Mouse (Mus musculus) MEL-GATA-1-ER (cell line): ENCODE measurements around the gene Tmem247.

ENCODE experiments used
- DNase-seq: peaks from one replicate; pipeline ENCODE4 v3.0.0-alpha.2; 2012; ENCODE audit warnings: low read depth; ENCODE audit errors: extremely low read depth

Gene Tmem247

DNA sequence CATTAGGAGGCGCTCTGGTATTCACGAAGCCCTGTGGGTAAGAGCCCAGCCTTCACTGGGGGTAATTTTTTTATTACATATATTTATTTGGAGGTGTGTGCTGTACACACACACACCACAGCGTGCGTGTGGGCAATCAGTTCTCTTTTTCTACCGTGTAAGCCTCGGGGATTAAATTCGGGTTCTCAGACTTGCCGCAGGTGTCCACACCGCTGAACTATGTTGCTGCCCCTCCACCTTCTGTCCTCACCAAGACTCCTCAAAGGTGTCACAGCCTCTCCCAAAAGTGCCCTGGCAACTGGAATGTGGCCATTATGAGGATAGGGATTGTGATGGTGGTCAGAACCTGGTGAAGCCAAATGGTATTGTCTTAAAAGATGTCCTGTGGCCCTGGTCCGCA, at the start of gene Tmem247:
TSS of gene Tmem247 (plus strand) at position 301 of the 400 bp plus-strand sequence.
- DNase-seq: no peak

GRCm38 (mm10) chr17:86870586-86870985, 46.6 kb upstream of the Tmem247 start:
- no peak for DNase-seq

GRCm38 (mm10) chr17:86872643-86873042, 44.5 kb upstream of the Tmem247 start:
- DNase-seq: no peak

DNA sequence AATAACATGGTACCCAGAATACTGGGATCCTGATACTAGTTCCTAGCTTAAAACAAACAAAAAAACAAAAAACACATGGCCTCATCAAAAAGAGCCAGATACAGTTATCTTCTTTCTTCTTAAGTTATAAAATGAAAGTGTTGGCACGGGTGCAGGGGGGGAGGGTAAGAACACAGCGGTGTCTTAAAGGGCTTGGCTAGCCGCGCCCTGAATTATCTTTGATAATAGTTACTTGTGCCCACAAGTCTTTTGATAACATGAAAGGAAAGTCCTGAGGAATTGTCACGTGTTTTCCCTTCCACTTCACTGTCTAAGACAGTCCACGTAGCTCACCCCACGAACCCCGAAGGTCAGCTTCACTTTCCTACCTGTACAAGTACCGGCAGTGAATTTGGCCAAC, 40.2 kb upstream of the Tmem247 start:
- DNase-seq: no peak

DNA sequence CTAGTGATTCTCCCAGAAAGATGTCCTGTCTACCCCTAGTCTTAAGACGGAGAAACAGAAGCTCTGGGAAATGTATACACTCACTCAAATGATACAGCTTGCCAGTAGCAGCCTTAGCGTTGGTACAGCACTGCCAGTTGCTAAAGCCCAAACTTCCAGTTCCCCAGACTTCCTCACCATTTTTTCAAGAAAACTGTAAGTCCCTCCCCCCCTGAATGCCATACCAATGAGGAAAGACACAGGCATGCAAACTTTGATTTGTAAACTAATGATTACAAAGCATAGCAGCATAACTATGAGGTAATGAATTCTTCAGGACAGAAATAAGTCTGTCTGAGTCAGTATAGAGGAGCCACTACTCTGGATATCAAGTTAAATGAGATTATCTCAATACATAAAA, 39.4 kb upstream of the Tmem247 start:
- no peak for DNase-seq

GRCm38 (mm10) chr17:86880056-86880455, 37.1 kb upstream of the Tmem247 start:
- DNase-seq: no peak

DNA sequence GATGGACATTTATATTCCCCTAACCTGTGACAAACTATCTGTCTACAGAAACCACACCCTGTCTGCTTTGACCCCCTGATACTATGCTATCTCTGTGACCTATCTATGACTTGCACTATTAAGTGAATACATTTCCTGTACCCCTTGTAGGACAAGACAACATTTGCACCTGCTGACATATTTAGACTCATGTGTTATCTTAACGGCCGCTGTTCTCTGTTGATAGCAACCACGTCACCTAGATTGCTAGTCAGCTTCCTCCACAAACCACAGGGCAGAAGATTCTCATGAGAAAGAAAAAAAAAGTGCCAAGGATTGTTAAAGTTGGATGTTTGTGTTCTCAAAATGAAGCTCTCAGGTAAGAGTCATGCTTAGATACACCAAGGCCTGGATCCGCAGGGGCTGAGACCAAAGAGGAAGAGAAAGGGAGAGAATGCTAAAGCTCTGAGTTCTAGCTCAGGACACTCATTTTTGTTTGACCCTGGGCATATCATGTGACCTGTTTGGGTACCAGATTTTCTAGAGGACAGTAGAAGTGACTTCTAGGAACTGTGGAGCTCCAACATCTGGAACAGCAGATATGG, 36.6 kb upstream of the Tmem247 start:
- peak; percentile 36 for DNase-seq

DNA sequence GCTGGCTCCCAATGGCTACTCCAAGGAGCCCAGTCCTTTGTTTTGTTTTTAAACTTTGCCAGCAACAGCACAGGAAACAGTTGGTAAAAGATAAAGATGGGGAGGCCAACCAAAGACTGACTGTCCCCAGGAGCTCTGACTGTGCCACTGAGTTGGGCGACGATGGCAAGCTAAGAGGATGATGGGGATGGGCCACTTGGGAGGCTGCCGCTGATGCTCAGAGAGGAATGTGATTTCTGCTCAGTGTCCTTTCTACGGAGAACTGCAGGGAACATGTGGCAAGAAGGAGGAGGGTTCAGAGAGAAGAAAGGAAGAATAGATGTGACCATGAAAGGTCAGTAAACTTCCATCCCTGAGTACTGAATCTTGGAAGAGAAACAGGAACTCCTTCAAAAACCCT, 22.0 kb upstream of the Tmem247 start:
- DNase-seq: no peak

GRCm38 (mm10) chr17:86897486-86898165, 19.5 kb upstream of the Tmem247 start:
- no peak for DNase-seq

DNA sequence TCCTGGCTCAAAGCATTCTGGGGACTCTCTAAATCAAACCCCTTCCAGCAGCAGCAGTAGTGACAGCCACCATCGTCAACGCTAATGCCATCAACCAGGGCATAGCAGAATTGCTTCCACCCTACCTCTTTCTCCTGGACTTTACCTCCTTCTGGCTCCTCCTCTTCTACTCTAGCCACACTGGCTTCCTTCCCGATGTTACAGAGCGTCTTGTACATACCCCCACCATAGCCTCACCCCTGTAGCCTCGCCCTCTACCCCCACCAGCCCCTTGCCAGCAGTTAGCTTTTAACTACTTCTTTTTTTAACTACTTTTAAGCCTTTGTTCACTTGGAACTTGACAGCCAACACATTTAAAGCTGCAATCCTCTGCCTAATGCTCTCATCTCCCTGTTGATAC, 17.3 kb upstream of the Tmem247 start:
- DNase-seq: no peak

DNA sequence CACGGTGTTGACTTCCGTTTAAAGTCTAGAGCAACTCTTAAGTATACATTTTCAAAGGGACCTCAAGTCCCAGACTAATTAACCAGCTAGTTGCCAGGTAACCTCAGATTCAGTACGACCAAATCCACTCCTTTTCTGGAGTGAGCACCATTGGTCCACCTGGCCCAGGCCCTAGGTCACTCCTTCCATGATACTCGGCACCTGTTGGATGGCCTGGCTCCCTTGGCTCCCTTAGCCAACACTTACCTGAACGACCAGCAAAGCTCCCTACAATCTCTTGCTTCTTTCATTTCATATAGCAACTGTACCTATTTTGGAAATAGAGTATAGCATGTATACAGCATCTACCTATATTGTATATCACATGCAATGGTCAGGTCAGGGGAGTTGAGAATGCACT, 16.6 kb upstream of the Tmem247 start:
- DNase-seq: no peak

DNA sequence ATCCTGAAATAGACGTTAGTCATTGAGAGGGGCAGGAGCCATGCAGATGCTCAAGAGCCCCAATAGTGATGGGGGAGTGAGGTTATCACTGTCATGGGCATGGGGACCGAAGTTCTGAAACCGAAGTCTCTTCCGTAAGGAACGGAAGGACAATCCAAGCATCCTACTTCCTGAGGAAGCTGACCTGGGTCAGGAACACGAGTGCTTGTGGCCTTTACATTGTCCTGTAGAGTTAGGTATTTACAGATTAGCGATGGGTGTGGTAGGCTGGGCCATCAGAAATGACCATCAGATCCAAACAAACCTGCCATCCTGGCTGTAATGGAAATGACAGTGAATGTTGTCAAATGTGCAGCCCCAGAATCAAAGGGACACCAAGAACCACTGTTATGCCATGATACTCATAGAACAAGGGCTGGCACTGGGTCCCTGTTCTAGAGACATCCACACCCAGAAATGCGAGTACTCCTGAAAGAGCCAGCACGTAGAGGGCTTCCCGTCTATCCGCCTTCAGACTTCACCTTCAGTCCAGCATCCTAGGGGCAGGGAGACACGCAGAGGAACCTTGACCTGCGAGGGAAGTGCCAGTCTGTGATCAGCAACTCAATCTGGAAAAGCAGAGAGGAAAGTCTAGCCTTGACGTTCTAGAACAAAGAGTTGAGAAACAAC, 14.6 kb upstream of the Tmem247 start:
- DNase-seq: no peak

DNA sequence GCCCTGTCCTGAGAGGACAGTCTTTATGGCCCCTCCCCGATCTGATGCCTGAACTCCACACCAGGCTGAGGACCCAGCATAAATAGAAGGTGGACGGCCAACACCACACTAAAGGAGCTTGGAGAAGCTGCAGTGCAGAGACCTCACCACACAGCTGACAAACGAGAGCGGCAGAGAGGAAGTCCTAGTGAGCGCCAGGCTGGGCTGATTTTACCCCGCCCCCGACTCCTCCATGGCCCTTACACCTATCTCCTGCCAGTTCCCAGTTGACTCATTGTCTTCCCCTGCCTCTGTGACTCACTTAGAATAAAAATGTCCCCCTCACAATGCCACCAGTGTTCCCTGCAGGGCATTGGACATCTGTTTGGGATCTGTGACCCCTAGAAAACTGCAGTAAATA, 13.6 kb upstream of the Tmem247 start:
- DNase-seq: peak; percentile 54

GRCm38 (mm10) chr17:86904206-86904605, 12.9 kb upstream of the Tmem247 start:
- DNase-seq: no peak

DNA sequence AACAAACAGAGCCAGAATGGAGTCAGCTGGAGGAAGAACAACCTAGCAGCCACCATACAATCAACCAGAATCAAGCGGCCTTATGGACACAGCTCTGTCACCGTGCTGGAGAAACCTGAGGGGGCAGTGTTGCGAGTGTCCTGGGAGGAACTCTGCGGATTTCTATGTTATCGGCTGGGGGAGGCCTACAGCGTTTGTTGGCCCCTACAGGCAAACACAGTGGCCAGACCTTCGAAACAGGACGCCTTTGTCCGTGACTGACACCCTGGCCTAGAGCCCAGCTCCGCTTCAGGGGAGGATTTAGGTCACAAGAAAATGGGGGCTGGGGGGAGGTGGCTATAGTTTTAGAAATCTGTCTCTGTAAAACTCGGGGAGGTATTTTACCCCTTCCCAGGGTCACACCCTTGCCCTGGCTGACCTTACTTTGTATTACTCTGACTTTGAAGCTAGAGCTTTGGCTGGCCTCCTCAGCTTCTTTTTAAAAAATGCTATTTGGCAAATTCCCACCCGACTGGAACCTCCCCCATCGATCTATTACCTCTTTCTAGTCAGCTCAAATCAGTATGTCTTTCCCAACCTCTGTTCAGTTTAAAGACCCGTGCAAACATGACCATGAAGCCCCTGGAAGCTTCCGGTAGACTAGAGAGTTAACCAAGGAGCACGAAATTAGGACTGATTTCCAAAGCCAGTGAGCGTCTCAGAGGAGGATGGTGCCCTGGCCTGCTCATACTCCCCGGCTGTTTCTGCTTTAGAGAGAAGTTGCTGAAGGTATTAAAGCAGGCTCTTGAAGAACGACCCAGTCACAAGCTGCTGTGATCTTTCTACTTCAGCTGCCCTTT, 11.6 kb upstream of the Tmem247 start:
- DNase-seq: no peak

GRCm38 (mm10) chr17:86906136-86906461, 11.0 kb upstream of the Tmem247 start:
- peak; percentile 42 for DNase-seq

DNA sequence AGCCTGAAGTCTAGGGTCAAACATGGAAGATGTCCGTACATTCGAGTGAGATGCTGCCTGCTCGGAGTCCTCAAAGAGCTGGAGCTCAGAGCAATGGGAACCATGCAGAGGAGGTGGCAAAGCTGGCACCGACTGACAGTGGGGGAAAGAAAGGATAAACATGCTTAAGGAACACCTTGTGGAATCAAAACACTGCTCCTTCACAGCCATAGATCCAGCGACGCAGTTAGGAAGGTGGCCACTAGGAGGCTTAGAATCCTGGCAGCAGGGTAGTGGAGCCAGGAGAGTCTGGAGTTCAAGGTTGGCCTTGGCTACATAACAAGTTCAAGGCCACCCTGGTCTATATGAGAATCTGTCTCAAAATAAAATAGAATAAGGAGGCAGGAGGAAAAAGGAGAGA, 10.5 kb upstream of the Tmem247 start:
- DNase-seq: no peak

GRCm38 (mm10) chr17:86907092-86907491, 10.1 kb upstream of the Tmem247 start:
- no peak for DNase-seq

DNA sequence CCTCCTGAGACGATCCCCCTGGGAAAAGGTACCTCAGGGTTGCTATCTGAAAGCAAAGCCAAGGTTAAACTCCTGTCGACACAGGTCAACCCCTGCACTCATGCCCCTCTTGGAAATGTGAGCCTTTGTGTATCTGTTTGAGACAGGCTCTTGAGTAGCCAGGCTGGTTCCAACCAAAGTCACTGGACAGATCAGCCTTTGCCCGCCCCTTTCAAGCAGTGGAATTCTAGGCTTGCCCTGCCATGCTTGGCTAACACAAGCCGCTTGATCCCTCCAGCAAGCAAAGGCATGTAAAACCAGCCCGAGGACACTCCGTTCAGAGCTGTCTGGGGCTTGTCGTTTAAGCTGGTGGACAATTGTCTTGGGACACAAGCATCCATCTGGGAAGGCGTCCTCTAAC, 8.8 kb upstream of the Tmem247 start:
- DNase-seq: no peak

DNA sequence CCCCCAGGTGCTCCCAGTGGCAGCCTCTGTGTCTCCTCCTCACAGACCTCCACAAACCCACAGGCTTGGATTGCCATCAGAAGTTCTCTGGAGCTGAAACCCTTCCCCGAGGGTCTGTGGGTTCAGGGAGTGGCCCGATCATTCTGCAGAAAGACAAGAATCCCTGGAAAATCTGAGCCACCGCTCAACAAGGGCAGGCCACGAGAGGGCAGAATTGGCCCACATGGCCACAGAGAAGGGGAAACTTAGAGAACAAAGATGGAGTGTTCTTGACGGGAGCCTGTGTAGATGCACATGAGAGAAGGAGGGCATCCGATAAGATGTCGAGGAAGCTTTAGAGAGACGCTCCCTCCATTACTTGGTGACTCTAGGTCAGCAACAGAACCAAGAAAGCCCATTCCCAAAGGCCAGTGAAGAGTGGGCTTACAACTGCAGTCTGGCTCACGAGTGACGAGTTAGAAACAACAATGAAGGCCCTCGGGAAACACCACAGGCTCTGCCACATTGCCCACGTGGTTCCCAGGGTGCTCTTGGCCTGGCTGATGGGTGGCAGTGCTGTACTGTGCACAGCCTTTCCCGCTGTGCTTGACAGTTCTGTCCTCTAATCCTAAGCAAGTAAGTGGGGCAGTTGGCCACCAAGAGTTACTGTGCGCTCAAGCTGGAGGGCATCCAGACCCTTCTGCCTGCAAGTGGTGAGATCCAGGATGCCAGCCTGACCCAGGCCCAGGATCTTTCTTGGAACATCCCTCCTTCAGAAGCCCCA, 7.2 kb upstream of the Tmem247 start:
- no peak for DNase-seq

DNA sequence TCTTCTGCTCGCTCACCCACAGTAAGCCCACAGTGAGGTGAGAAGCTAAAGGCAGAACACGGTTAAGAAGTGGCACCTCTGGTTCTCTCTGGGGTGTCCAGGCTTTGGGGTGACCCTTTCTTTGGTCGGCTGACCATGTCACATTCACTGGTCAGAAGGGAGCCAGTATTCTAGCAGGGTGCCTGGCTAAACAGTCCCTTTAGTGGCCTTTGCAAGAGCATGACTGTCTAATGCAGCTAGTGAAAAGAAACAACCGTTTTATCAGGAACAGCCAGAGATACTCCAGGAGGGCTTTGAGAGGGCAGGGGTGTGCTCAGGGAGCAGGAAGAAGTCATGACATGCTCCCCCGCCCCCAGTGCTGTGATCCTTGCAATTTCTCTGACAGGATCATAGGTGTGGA, 5.9 kb upstream of the Tmem247 start:
- no peak for DNase-seq
